Mouse (Mus musculus): ENCODE measurements around the gene Ptrh1. TPM values are rescaled to one million over a fixed set of nuclear protein-coding genes. Genes with fewer than 3 reads are reported as not detected.

Gene Ptrh1
- total and polyA plus RNA-seq, 3 experiments, result 12.3 to 27.9 TPM; not detected in 1

- TF ChIP-seq MEF2A (IDR thresholded peaks at IDR 0.05; ENCODE audit: extremely low read depth, insufficient replicate concordance, low read depth, low read length, poor library complexity, severe bottlenecking) (no peak), NRF1 (IDR thresholded peaks at IDR 0.05; ENCODE audit: insufficient read depth, low read depth, low read length, poor library complexity, severe bottlenecking) (no peak), USF2 (IDR thresholded peaks at IDR 0.05; ENCODE audit: borderline replicate concordance in 1 of 2, insufficient read depth in 1 of 2, low read depth in 1 of 2, low read length in 2 of 2) (no peak)
These were observed 18.3 kb upstream of the Ptrh1 start, which contains the start of gene Tor2a (continued) for GRCm38 (mm10) chr2:32757056-32757845.

- no peaks in the 10 kb centered on the region for H3K27me3 ChIP-seq (ENCODE audit: control insufficient read depth in 1 of 2, insufficient read depth in 2 of 2, low read length in 2 of 2)
- H3K4me1 ChIP-seq (ENCODE audit: control insufficient read depth in 1 of 2, insufficient read depth in 2 of 2, low read length in 2 of 2), result no peaks in the 10 kb centered on the region; a peak in 1 of 4 replicates
- no peak overlapping the region for H3K4me3 ChIP-seq (ENCODE audit: control insufficient read depth in 1 of 2, insufficient read depth in 1 of 2, low read depth in 2 of 2, low read length in 2 of 2)
- H3K36me3 ChIP-seq (ENCODE audit: control insufficient read depth in 1 of 2, insufficient read depth in 2 of 2, low read length in 2 of 2), result peaks cover 0 to 4% of the 10 kb centered on the region in 2 experiments; a peak in 2 of 4 replicates
- H3K9me3 ChIP-seq (replicated peaks; ENCODE audit: insufficient read depth, low read length), result no peaks in the 10 kb centered on the region
- no peak for DNase-seq (ENCODE audit: low read depth, low spot score)
- H3K79me2 ChIP-seq (ENCODE audit: control insufficient read depth, insufficient read depth, low read length, poor library complexity), result peaks cover 2% of the 10 kb centered on the region; the same call in 1 of the 2 replicates
- no peak for TF ChIP-seq RAD21 (IDR thresholded peaks at IDR 0.05; ENCODE audit: low read depth, low read length)
- TF ChIP-seq BHLHE40 (IDR thresholded peaks at IDR 0.05; ENCODE audit: borderline replicate concordance, low read depth, low read length), result no peak
- TF ChIP-seq MYB (IDR thresholded peaks at IDR 0.05; ENCODE audit: low read depth, low read length), result no peak
- TF ChIP-seq TCF12 (IDR thresholded peaks at IDR 0.05; ENCODE audit: low read depth, low read length), result no peak
- no peak for TF ChIP-seq USF2 (IDR thresholded peaks at IDR 0.05; ENCODE audit: borderline replicate concordance in 1 of 2, insufficient read depth in 1 of 2, low read depth in 1 of 2, low read length in 2 of 2)
- no peak for TF ChIP-seq ZNF384 (IDR thresholded peaks at IDR 0.05; ENCODE audit: low read depth, low read length)
- TF ChIP-seq RCOR1 (IDR thresholded peaks at IDR 0.05; ENCODE audit: low read depth, low read length), result no peak
- no peak for TF ChIP-seq TAL1 (IDR thresholded peaks at IDR 0.05; ENCODE audit: low read length)
- TF ChIP-seq NELFE (IDR thresholded peaks at IDR 0.05; ENCODE audit: low read depth, low read length), result no peak
- no peak for TF ChIP-seq HCFC1 (IDR thresholded peaks at IDR 0.05; ENCODE audit: low read depth, low read length)
- TF ChIP-seq ZKSCAN1 (IDR thresholded peaks at IDR 0.05; ENCODE audit: low read depth, low read length), result no peak
- no peak for TF ChIP-seq E2F4 (IDR thresholded peaks at IDR 0.05; ENCODE audit: borderline replicate concordance, low read depth, low read length)
- no peak overlapping the region for H3K27ac ChIP-seq (ENCODE audit: control insufficient read depth, low read depth, low read length)
- H3K9ac ChIP-seq (ENCODE audit: control insufficient read depth, low read depth, low read length, poor library complexity, severe bottlenecking), result no peak overlapping the region
These were observed 17.1 kb upstream of the Ptrh1 start for GRCm38 (mm10) chr2:32758503-32758902.

GRCm38 (mm10) chr2:32759001-32759400 is 16.6 kb upstream of the Ptrh1 start:
- Histone ChIP-seq H3K9ac (ENCODE audit: control insufficient read depth, low read depth, low read length, poor library complexity, severe bottlenecking) (no peak overlapping the region), H3K4me1 (ENCODE audit: control insufficient read depth in 1 of 2, insufficient read depth in 2 of 2, low read length in 2 of 2) (no peaks in the 10 kb centered on the region; a peak in 1 of 4 replicates), H3K27ac (ENCODE audit: control insufficient read depth, low read depth, low read length) (no peak overlapping the region), H3K4me3 (ENCODE audit: control insufficient read depth in 1 of 2, insufficient read depth in 1 of 2, low read depth in 2 of 2, low read length in 2 of 2) (no peak overlapping the region), H3K36me3 (ENCODE audit: control insufficient read depth in 1 of 2, insufficient read depth in 2 of 2, low read length in 2 of 2) (peaks cover 0 to 4% of the 10 kb centered on the region in 2 experiments; a peak in 2 of 4 replicates), H3K79me2 (ENCODE audit: control insufficient read depth, insufficient read depth, low read length, poor library complexity) (peaks cover 2% of the 10 kb centered on the region; the same call in 1 of the 2 replicates), H3K27me3 (ENCODE audit: control insufficient read depth in 1 of 2, insufficient read depth in 2 of 2, low read length in 2 of 2) (no peaks in the 10 kb centered on the region), H3K9me3 (replicated peaks; ENCODE audit: insufficient read depth, low read length) (no peaks in the 10 kb centered on the region)
- TF ChIP-seq CTCF (IDR thresholded peaks at IDR 0.05 in 2 of 3, conservative IDR thresholded peaks at IDR 0.05 in 1 of 3; ENCODE audit: control insufficient read depth in 1 of 3, insufficient read depth in 1 of 3, low read depth in 2 of 3, low read length in 3 of 3, poor library complexity in 1 of 3, severe bottlenecking in 1 of 3), result no peak
- TF ChIP-seq HCFC1 (IDR thresholded peaks at IDR 0.05; ENCODE audit: low read depth, low read length), result no peak
- no peak for TF ChIP-seq MYC (IDR thresholded peaks at IDR 0.05; ENCODE audit: low read depth, low read length)
- DNase-seq (ENCODE audit: low read depth, low spot score), result no peak

Measured in MEL (cell line).